Mouse (Mus musculus) brain, embryonic 14.5 days (tissue): ENCODE measurements around the gene Osbpl10.

Source experiments
- CTCF ChIP-seq: fragments of 200-500 bp; IDR thresholded peaks from 2 replicates; pipeline ENCODE4 v1.5.1; 2012; ENCODE audit warnings: inconsistent platforms, mild to moderate bottlenecking, moderate library complexity, borderline replicate concordance; ENCODE audit not compliant: insufficient read depth, insufficient read length; ENCODE audit errors: extremely low read depth
- POLR2A ChIP-seq: fragments of 200-500 bp; IDR thresholded peaks from 2 replicates; pipeline ENCODE4 v1.6.1; 2012; ENCODE audit warnings: mild to moderate bottlenecking, inconsistent platforms, borderline replicate concordance; ENCODE audit not compliant: poor library complexity, insufficient read depth, insufficient read length, severe bottlenecking; ENCODE audit errors: extremely low read depth

DNA sequence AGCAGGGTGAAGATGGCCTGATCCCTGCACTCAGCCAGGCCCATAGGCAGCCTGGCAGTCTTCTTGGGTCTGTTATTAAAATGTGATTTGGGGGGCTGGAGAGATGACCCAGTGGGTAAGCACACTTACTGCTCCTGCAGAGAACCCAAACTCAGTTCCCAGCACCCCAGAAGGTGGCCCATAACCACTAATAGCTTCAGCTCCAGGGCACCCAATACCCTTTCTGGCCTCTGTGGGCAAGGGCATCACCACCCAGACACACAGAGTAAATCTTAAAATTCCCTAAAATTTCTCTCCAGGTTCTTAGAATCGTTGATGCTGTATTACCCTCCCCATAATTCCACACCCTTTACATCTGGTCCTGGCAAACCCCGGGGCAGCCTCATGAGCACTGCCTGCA lies 256.2 kb downstream of the Osbpl10 start:
- TF ChIP-seq CTCF (no peak), POLR2A (no peak)
